Mouse (Mus musculus): Measurements from ENCODE around the gene Olfr684. TPM values are rescaled to one million over a fixed set of nuclear protein-coding genes. Genes with fewer than 3 reads are reported as not detected.

Gene Olfr684
- polyA plus RNA-seq (2017; shearing (Covaris generic)): not detected

DNA sequence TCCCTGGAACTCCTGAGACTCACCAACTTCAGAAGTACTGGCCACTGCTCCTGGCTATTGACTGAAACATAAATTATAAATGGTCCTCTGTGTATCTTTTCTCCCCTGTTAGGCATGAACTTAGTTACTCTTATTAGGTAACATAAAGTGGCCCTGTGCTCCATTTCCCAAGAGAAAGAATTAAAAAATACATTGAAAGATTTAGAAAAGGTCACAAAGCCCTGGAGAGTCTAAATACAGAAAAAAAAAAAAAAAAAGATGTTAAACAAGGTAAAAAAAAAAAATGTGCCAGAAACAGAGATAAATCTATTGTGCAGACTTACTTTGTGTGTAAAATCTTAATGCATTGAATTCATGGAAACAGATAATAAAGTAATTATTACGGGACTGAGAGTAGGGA is at the start of gene Olfr684:
Gene Olfr684, minus strand, starts transcription at position 101 of the 400 bp plus-strand sequence.
- ATAC-seq: no peak

GRCm38 (mm10) chr7:105207385-105207784 is 43.9 kb upstream of the Olfr684 start, which contains the start of gene Olfr686:
Gene Olfr686, minus strand, starts transcription at chr7:105207485.
- ATAC-seq: no peak

DNA sequence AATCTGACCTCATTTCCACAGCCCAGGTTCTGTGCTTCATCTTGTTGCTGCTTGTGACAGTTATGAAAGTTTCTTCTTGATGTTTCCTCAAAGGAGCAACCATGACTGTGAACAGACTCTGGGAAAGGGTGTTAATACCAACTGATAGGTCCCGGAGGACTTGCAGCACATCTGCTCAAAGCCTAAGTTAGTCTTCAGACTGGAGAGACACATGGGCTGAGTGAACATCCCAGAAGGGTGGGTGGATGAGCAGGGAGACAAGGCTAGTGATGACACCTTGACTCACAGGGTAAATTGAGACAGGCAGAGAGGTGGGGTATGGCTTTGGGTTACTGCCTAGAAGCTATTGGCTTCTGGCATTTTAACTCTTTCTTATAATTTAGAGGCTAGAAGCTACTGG is 22.5 kb upstream of the Olfr684 start, which contains the start of gene Olfr685:
Gene Olfr685, minus strand, starts transcription at position 101 of the 400 bp plus-strand sequence.
- ATAC-seq: no peak

- ATAC-seq: no peak
Observed at GRCm38 (mm10) chr7:105170773-105171172, 7.3 kb upstream of the Olfr684 start.

GRCm38 (mm10) chr7:105146912-105147311 is 16.5 kb downstream of the Olfr684 start, which contains the start of gene Olfr683:
Gene Olfr683, minus strand, starts transcription at chr7:105147012.
- ATAC-seq: no peak

- ATAC-seq: no peak
Observed at GRCm38 (mm10) chr7:105141275-105141674, 22.2 kb downstream of the Olfr684 start.

DNA sequence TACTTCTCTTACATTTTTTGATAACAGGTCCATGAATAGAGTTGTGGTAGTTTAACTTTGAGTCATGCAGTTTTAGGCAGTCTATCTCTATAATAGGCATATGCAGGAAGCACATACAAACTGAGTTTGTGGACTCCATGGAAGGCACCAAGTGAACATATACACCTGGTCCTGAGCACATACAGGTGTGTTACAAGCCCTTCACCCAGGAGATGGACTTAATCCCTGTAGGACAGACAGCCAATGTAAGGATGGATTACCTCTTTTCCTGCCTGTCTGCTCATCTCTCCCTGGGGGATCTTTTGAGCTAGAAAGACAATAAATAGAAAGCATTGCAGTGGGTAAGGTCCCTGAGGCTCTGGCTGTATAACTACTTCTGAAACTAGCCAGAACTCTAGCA is 46.9 kb downstream of the Olfr684 start, which contains the start of gene Olfr681:
Gene Olfr681, plus strand, starts transcription at position 301 of the 400 bp plus-strand sequence.
- no peak for ATAC-seq

Other genes with a start within 250 kb of the Olfr684 start
- gene Olfr667, start 242.2 kb downstream of the Olfr684 start, polyA plus RNA-seq (2017; shearing (Covaris generic)): not detected
- not detected for gene Olfr668, start 235.6 kb downstream of the Olfr684 start, polyA plus RNA-seq (2017; shearing (Covaris generic))
- not detected for gene Olfr669, start 229.4 kb downstream of the Olfr684 start, polyA plus RNA-seq (2017; shearing (Covaris generic))
- not detected for gene Olfr670, start 201.0 kb downstream of the Olfr684 start, polyA plus RNA-seq (2017; shearing (Covaris generic))
- gene Olfr671, start 184.5 kb downstream of the Olfr684 start, polyA plus RNA-seq (2017; shearing (Covaris generic)): not detected
- gene Olfr672, start 161.6 kb downstream of the Olfr684 start, polyA plus RNA-seq (2017; shearing (Covaris generic)): not detected
- not detected for gene Olfr675, start 135.2 kb downstream of the Olfr684 start, polyA plus RNA-seq (2017; shearing (Covaris generic))
- gene Olfr676, start 131.0 kb downstream of the Olfr684 start, polyA plus RNA-seq (2017; shearing (Covaris generic)): not detected
- not detected for gene Olfr677, start 112.3 kb downstream of the Olfr684 start, polyA plus RNA-seq (2017; shearing (Covaris generic))
- not detected for gene Olfr678, start 99.2 kb downstream of the Olfr684 start, polyA plus RNA-seq (2017; shearing (Covaris generic))
- not detected for gene Olfr679, start 82.4 kb downstream of the Olfr684 start, polyA plus RNA-seq (2017; shearing (Covaris generic))
- gene Olfr680-ps1, start 70.8 kb downstream of the Olfr684 start, polyA plus RNA-seq (2017; shearing (Covaris generic)): not detected
- not detected for gene Olfr681, start 46.8 kb downstream of the Olfr684 start, polyA plus RNA-seq (2017; shearing (Covaris generic))
- gene Olfr683, start 16.6 kb downstream of the Olfr684 start, polyA plus RNA-seq (2017; shearing (Covaris generic)): not detected
- gene Olfr685, start 22.4 kb upstream of the Olfr684 start, polyA plus RNA-seq (2017; shearing (Covaris generic)): not detected
- not detected for gene Olfr686, start 43.8 kb upstream of the Olfr684 start, polyA plus RNA-seq (2017; shearing (Covaris generic))
- gene Olfr688, start 124.4 kb upstream of the Olfr684 start, polyA plus RNA-seq (2017; shearing (Covaris generic)): not detected
- not detected for gene Olfr689, start 147.5 kb upstream of the Olfr684 start, polyA plus RNA-seq (2017; shearing (Covaris generic))
- not detected for gene Olfr690, start 170.5 kb upstream of the Olfr684 start, polyA plus RNA-seq (2017; shearing (Covaris generic))
- gene Olfr691, start 178.6 kb upstream of the Olfr684 start, polyA plus RNA-seq (2017; shearing (Covaris generic)): under 1 TPM in 1 of 2 experiments, not detected in 1; 0.28 TPM
- gene Olfr692, start 204.6 kb upstream of the Olfr684 start, polyA plus RNA-seq (2017; shearing (Covaris generic)): not detected
- not detected for gene Gm5901, start 211.4 kb upstream of the Olfr684 start, polyA plus RNA-seq (2017; shearing (Covaris generic))
- gene Fam160a2, start 236.4 kb upstream of the Olfr684 start, polyA plus RNA-seq (2017; shearing (Covaris generic)): 10 to 100 TPM; 14.6 to 15.8 TPM
- gene Cnga4, start 240.9 kb upstream of the Olfr684 start, polyA plus RNA-seq (2017; shearing (Covaris generic)): not detected